Mouse (Mus musculus): ENCODE measurements around the gene Fgl2. TPM values are rescaled to one million over a fixed set of nuclear protein-coding genes. Genes with fewer than 3 reads are reported as not detected.
A peak's percentile ranks its signal among the peaks of the same experiment; 100 is the strongest.
"Not testable (repeated sequence)": the region's sequence is repeated elsewhere in the genome, so short reads cannot be mapped to it uniquely, and the experiment has no call there.

Fgl2 gene
- polyA plus RNA-seq (2014; fragmentation: Nextera tagmentation; extraction: Ambion mirVana) = 1.9 and 3.0 TPM in 2 replicates

GRCm38 (mm10) chr5:21372493-21373179, at the start of gene Fgl2:
Fgl2 (plus strand) TSS chr5:21372642.
- Histone ChIP-seq H3K36me3 (ENCODE audit: control insufficient read depth, insufficient read depth, low read length) (no peaks in the 10 kb centered on the region), H3K4me2 (ENCODE audit: low read depth) (peak within 1 kb of the TSS; percentile 93), H3K4me1 (ENCODE audit: control insufficient read depth, insufficient read depth, low read length) (peaks cover 3% of the 10 kb centered on the region; the same call in 1 of the 2 replicates), H3K9me3 (ENCODE audit: control insufficient read depth, low read length) (no peaks in the 10 kb centered on the region), H3K27ac (ENCODE audit: low read depth, low read length) (no peak within 1 kb of the TSS), H3K9ac (ENCODE audit: low read length) (peak within 1 kb of the TSS; percentile 64), H3K4me3 (ENCODE audit: low read depth, low read length) (peak within 1 kb of the TSS; percentile 47), H3K27me3 (ENCODE audit: control insufficient read depth, insufficient read depth, low read length) (0 out of 2 replicates have a peak, but pooled peaks cover 2% of the 10 kb centered on the region)
- WGBS = 5% methylated on average over 31 of the region's 31 CpGs
- DNase-seq (ENCODE audit: low spot score) = peak; percentile 80
- ATAC-seq (ENCODE audit: insufficient read depth, low FRiP score, low TSS enrichment) = peak; percentile 85

DNA sequence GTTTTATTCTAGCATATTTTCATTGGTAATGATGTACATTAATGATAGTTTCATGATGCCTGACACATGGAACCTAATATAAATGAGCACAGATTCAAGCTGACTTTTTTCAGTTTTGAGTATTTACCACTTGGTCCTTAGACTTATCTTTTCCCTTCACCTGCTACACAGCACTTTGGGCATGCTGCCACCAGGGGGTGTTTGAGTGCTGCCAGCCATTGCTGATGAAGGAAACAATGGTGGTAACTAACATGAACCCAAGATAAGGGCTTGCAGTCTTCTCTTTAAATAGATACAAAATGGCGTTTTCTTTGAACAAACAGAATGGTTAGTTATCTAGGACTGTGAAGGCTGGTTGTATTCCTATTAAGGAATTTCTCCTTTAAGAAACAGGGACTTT, 45.9 kb upstream of the Fgl2 start:
- 39% methylated on average over 1 of the region's 1 CpGs for WGBS
- DNase-seq (ENCODE audit: low spot score) (peak; percentile 75), ATAC-seq (ENCODE audit: insufficient read depth, low FRiP score, low TSS enrichment) (0 out of 2 replicates have a peak, but pooled peaks have one; percentile 38)
- Histone ChIP-seq H3K27ac (ENCODE audit: low read depth, low read length) (no peak overlapping the region), H3K27me3 (ENCODE audit: control insufficient read depth, insufficient read depth, low read length) (no peaks in the 10 kb centered on the region), H3K4me2 (ENCODE audit: low read depth) (no peak overlapping the region), H3K36me3 (ENCODE audit: control insufficient read depth, insufficient read depth, low read length) (no peaks in the 10 kb centered on the region), H3K9ac (ENCODE audit: low read length) (no peak overlapping the region), H3K9me3 (ENCODE audit: control insufficient read depth, low read length) (no peaks in the 10 kb centered on the region), H3K4me1 (ENCODE audit: control insufficient read depth, insufficient read depth, low read length) (peaks cover 4% of the 10 kb centered on the region), H3K4me3 (ENCODE audit: low read depth, low read length) (no peak overlapping the region)

DNA sequence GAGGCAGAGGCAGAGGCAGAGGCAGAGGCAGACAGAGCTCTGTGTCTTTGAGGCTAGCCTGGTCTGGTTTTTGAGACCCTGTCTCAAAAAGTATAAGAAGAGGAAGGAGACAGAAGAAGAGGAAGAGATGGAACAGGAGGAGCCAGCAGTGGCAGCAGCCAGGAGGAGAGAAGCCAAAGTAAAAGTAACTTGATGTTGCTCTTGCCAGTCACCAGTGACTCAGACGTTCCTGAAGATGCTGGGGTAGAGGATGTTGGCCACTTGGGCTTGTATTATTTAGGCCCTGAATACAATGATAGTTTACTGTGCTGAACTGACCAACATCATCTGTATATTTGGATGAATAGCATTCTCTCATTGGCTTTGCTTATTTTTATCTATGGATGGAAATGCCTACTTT, 43.9 kb upstream of the Fgl2 start:
- no peak overlapping the region for H3K27ac ChIP-seq (ENCODE audit: low read depth, low read length)
- H3K36me3 ChIP-seq (ENCODE audit: control insufficient read depth, insufficient read depth, low read length) = no peaks in the 10 kb centered on the region
- H3K9me3 ChIP-seq (ENCODE audit: control insufficient read depth, low read length) = no peaks in the 10 kb centered on the region
- H3K4me3 ChIP-seq (ENCODE audit: low read depth, low read length) = no peak overlapping the region
- H3K4me2 ChIP-seq (ENCODE audit: low read depth) = no peak overlapping the region
- ATAC-seq (ENCODE audit: insufficient read depth, low FRiP score, low TSS enrichment) (no peak), DNase-seq (ENCODE audit: low spot score) (no peak)
- no peak overlapping the region for H3K9ac ChIP-seq (ENCODE audit: low read length)
- WGBS = 86% methylated on average over 1 of the region's 1 CpGs
- H3K4me1 ChIP-seq (ENCODE audit: control insufficient read depth, insufficient read depth, low read length) = peaks cover 4% of the 10 kb centered on the region
- no peaks in the 10 kb centered on the region for H3K27me3 ChIP-seq (ENCODE audit: control insufficient read depth, insufficient read depth, low read length)

GRCm38 (mm10) chr5:21329672-21330665, 42.5 kb upstream of the Fgl2 start:
- Histone ChIP-seq H3K4me1 (ENCODE audit: control insufficient read depth, insufficient read depth, low read length) (peaks cover 4% of the 10 kb centered on the region), H3K27me3 (ENCODE audit: control insufficient read depth, insufficient read depth, low read length) (no peaks in the 10 kb centered on the region), H3K36me3 (ENCODE audit: control insufficient read depth, insufficient read depth, low read length) (no peaks in the 10 kb centered on the region), H3K9me3 (ENCODE audit: control insufficient read depth, low read length) (no peaks in the 10 kb centered on the region), H3K4me3 (ENCODE audit: low read depth, low read length) (no peak overlapping the region), H3K27ac (ENCODE audit: low read depth, low read length) (no peak overlapping the region), H3K9ac (ENCODE audit: low read length) (no peak overlapping the region), H3K4me2 (ENCODE audit: low read depth) (no peak overlapping the region)
- 0 out of 2 replicates have a peak, but pooled peaks have one; percentile 38 for ATAC-seq (ENCODE audit: insufficient read depth, low FRiP score, low TSS enrichment)
- WGBS = 55% methylated on average over 11 of the region's 11 CpGs
- DNase-seq (ENCODE audit: low spot score) = no peak

GRCm38 (mm10) chr5:21331656-21332055, 40.8 kb upstream of the Fgl2 start:
- H3K4me1 ChIP-seq (ENCODE audit: control insufficient read depth, insufficient read depth, low read length) = peaks cover 4% of the 10 kb centered on the region
- DNase-seq (ENCODE audit: low spot score) (no peak), ATAC-seq (ENCODE audit: insufficient read depth, low FRiP score, low TSS enrichment) (no peak)
- no peak overlapping the region for H3K4me3 ChIP-seq (ENCODE audit: low read depth, low read length)
- no peaks in the 10 kb centered on the region for H3K36me3 ChIP-seq (ENCODE audit: control insufficient read depth, insufficient read depth, low read length)
- WGBS = 91% methylated on average over 5 of the region's 5 CpGs
- no peaks in the 10 kb centered on the region for H3K27me3 ChIP-seq (ENCODE audit: control insufficient read depth, insufficient read depth, low read length)
- H3K27ac ChIP-seq (ENCODE audit: low read depth, low read length) = no peak overlapping the region
- H3K9me3 ChIP-seq (ENCODE audit: control insufficient read depth, low read length) = no peaks in the 10 kb centered on the region
- H3K4me2 ChIP-seq (ENCODE audit: low read depth) = no peak overlapping the region
- H3K9ac ChIP-seq (ENCODE audit: low read length) = no peak overlapping the region

DNA sequence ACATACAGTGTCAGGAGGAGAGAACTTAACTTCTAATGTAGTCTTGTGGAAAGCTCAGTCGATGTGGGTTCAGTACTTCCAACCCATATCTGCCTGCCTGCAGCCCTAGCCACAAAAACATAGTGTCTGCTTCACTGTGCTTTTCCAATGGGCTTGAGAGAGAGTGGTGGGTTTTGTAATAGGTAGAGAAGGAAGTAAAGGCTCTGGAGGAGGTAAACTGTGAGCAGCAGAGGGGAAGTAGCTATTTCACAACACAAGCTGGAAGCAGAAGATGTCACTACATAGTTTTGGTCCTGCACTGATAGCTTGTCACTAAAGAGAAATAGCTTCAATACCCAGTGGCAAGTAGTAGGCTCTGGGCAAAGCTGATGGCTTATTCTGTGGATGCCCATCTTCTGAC, 40.3 kb upstream of the Fgl2 start:
- no peak for ATAC-seq (ENCODE audit: insufficient read depth, low FRiP score, low TSS enrichment)
- H3K36me3 ChIP-seq (ENCODE audit: control insufficient read depth, insufficient read depth, low read length) = no peaks in the 10 kb centered on the region
- H3K4me3 ChIP-seq (ENCODE audit: low read depth, low read length) = no peak overlapping the region
- H3K9me3 ChIP-seq (ENCODE audit: control insufficient read depth, low read length) = no peaks in the 10 kb centered on the region
- H3K9ac ChIP-seq (ENCODE audit: low read length) = no peak overlapping the region
- no peaks in the 10 kb centered on the region for H3K27me3 ChIP-seq (ENCODE audit: control insufficient read depth, insufficient read depth, low read length)
- DNase-seq (ENCODE audit: low spot score) = no peak
- H3K27ac ChIP-seq (ENCODE audit: low read depth, low read length) = no peak overlapping the region
- peaks cover 4% of the 10 kb centered on the region for H3K4me1 ChIP-seq (ENCODE audit: control insufficient read depth, insufficient read depth, low read length)
- WGBS = 84% methylated on average over 1 of the region's 1 CpGs
- no peak overlapping the region for H3K4me2 ChIP-seq (ENCODE audit: low read depth)

DNA sequence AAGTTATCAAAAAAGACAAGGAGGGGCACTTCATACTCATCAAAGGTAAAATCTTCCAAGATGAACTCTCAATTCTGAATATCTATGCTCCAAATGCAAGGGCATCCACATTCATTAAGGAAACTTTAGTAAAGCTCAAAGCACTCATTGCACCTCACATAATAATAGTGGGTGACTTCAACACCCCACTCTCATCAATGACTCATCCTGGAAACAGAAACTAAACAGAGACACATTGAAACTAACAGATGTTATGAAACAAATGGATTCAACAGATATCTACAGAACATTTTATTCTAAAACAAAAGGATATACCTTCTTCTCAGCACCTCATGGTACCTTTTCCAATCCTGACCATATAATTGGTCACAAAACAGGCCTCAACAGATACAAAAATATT, 30.2 kb upstream of the Fgl2 start:
- H3K4me1 ChIP-seq (ENCODE audit: control insufficient read depth, insufficient read depth, low read length); H3K9ac ChIP-seq (ENCODE audit: low read length); H3K4me3 ChIP-seq (ENCODE audit: low read depth, low read length); H3K9me3 ChIP-seq (ENCODE audit: control insufficient read depth, low read length); H3K36me3 ChIP-seq (ENCODE audit: control insufficient read depth, insufficient read depth, low read length); H3K27ac ChIP-seq (ENCODE audit: low read depth, low read length); DNase-seq (ENCODE audit: low spot score); H3K4me2 ChIP-seq (ENCODE audit: low read depth); H3K27me3 ChIP-seq (ENCODE audit: control insufficient read depth, insufficient read depth, low read length); ATAC-seq (ENCODE audit: insufficient read depth, low FRiP score, low TSS enrichment): not testable (repeated sequence)

- Histone ChIP-seq H3K27ac (ENCODE audit: low read depth, low read length) (no peak overlapping the region), H3K9me3 (ENCODE audit: control insufficient read depth, low read length) (no peaks in the 10 kb centered on the region), H3K4me1 (ENCODE audit: control insufficient read depth, insufficient read depth, low read length) (no peaks in the 10 kb centered on the region), H3K27me3 (ENCODE audit: control insufficient read depth, insufficient read depth, low read length) (no peaks in the 10 kb centered on the region), H3K9ac (ENCODE audit: low read length) (no peak overlapping the region), H3K36me3 (ENCODE audit: control insufficient read depth, insufficient read depth, low read length) (no peaks in the 10 kb centered on the region), H3K4me3 (ENCODE audit: low read depth, low read length) (no peak overlapping the region), H3K4me2 (ENCODE audit: low read depth) (no peak overlapping the region)
- DNase-seq (ENCODE audit: low spot score) (no peak), ATAC-seq (ENCODE audit: insufficient read depth, low FRiP score, low TSS enrichment) (no peak)
- 86% methylated on average over 7 of the region's 7 CpGs for WGBS
Observed at GRCm38 (mm10) chr5:21348366-21348765, 24.1 kb upstream of the Fgl2 start.

Data from neural tube, embryonic 11.5 days (tissue).